Mouse (Mus musculus) E14TG2a.4 (cell line): Measurements from ENCODE around the gene Pou1f1.

Experiments used
- H3K27me3 ChIP-seq: 2 replicates; pipeline ENCODE4 v1.6.1; 2014; ENCODE audit warnings: low read length, control low read depth; ENCODE audit not compliant: insufficient read depth
- H3K36me3 ChIP-seq: 2 replicates; pipeline ENCODE4 v1.6.1; 2014; ENCODE audit warnings: low read length, control low read depth; ENCODE audit not compliant: insufficient read depth
- H3K4me1 ChIP-seq: replicated peaks from 2 replicates; pipeline ENCODE4 v1.6.1; 2014; ENCODE audit warnings: low read depth, low read length, control low read depth
- H3K4me3 ChIP-seq: replicated peaks from 2 replicates; pipeline ENCODE4 v1.5.1; 2014; ENCODE audit warnings: mild to moderate bottlenecking, low read length
- H3K9me3 ChIP-seq: 2 replicates; pipeline ENCODE4 v1.6.1; 2014; ENCODE audit warnings: low read length, control low read depth
- CTCF ChIP-seq: conservative IDR thresholded peaks from 2 replicates; pipeline ENCODE4 v1.5.1; 2014; ENCODE audit warnings: low read length
- NANOG ChIP-seq: IDR thresholded peaks from 2 replicates; pipeline ENCODE4 v1.6.1; 2014; ENCODE audit warnings: borderline replicate concordance, low read length, mixed read lengths
- POU5F1 ChIP-seq: IDR thresholded peaks from 2 replicates; pipeline ENCODE4 v1.6.1; 2014; ENCODE audit warnings: low read length, borderline replicate concordance

Pou1f1 gene

DNA sequence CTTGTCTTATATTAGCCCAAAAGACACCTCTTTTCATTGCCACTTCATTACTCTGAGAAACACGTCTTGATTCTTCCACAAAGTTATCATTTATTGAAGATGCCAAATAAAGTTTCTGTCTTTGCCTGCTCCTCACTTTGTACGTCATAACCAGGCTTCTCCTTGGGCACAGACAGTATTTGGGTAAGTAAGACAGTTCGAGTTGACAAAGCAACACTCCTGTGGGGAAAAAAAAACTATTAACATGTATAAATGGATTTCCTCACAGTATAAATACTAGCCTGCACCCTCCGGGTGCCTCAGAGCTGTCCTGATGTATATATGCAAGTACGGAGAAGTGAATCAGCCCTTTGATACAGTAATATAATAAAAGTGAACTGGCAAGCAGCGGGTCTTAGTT lies at the start of gene Pou1f1:
TSS of gene Pou1f1 (plus strand) at position 301 of the 400 bp plus-strand sequence.
- Histone ChIP-seq H3K36me3 (no peaks in the 10 kb centered on the region), H3K27me3 (no peaks in the 10 kb centered on the region), H3K9me3 (no peaks in the 10 kb centered on the region), H3K4me1 (no peaks in the 10 kb centered on the region), H3K4me3 (no peak within 1 kb of the TSS)
- TF ChIP-seq POU5F1 = no peak
- no peak for TF ChIP-seq NANOG
- no peak for TF ChIP-seq CTCF

DNA sequence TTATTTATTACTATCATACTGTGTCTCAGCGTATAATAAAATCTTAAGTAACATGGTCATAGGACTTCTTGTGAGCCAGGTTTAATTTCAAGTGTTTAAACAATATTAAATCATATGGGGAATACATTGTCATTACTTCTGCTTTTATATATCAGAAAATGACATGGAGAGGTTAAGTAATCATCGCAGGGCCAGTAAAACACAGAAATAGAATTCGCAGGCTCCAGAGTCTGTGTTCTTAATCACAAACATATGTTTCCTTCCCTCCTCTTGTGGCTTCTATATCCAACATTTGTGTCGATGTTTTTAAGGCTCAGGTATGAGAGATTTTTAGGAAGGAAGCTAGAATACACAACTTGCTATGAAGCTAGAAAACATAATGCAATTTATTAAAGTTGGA lies 49.7 kb upstream of the Pou1f1 start:
- Histone ChIP-seq H3K27me3 (no peaks in the 10 kb centered on the region), H3K9me3 (no peaks in the 10 kb centered on the region), H3K36me3 (no peaks in the 10 kb centered on the region), H3K4me3 (no peak overlapping the region), H3K4me1 (no peaks in the 10 kb centered on the region)
- no peak for TF ChIP-seq NANOG

DNA sequence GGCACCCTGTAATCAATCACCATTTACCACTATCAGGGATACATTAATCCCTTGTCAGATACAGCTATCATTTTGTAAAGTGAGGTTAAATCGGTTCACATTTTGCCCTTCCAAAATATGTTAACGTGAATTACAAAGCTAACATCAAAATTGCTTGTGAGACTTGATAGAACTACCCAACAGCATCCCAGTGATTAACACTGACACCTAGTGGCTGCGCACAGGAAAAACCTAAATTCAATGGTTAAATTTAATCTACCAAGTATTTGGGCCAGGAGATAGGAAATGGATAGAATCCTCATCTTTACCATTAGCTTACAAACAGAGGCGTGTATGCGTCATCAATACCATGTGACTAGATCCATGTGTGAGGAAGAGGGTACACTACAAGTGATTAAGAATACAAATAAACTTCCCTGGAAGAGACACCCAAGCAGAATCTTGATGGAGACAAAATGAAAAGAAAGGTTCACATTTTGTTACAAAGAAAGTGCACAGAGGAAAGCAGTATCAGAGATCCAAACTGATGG lies 47.8 kb upstream of the Pou1f1 start:
- no peaks in the 10 kb centered on the region for H3K4me1 ChIP-seq

GRCm38 (mm10) chr16:65485726-65486125 lies 34.6 kb upstream of the Pou1f1 start:
- H3K9me3 ChIP-seq = no peaks in the 10 kb centered on the region
- TF ChIP-seq POU5F1 = no peak
- no peak for TF ChIP-seq NANOG
- TF ChIP-seq CTCF = no peak
- H3K27me3 ChIP-seq = no peaks in the 10 kb centered on the region
- H3K4me1 ChIP-seq = no peaks in the 10 kb centered on the region
- H3K4me3 ChIP-seq = no peak overlapping the region
- H3K36me3 ChIP-seq = no peaks in the 10 kb centered on the region

More for the DNA sequence above, 47.8 kb upstream of the Pou1f1 start:
- H3K27me3 ChIP-seq = no peaks in the 10 kb centered on the region
- H3K4me3 ChIP-seq = no peak overlapping the region
- no peak for TF ChIP-seq POU5F1
- peak; percentile 77 for TF ChIP-seq CTCF
- TF ChIP-seq NANOG = no peak
- H3K36me3 ChIP-seq = no peaks in the 10 kb centered on the region
- H3K9me3 ChIP-seq = no peaks in the 10 kb centered on the region

GRCm38 (mm10) chr16:65496030-65496429 lies 24.3 kb upstream of the Pou1f1 start:
- no peaks in the 10 kb centered on the region for H3K27me3 ChIP-seq
- no peaks in the 10 kb centered on the region for H3K4me1 ChIP-seq
- no peak overlapping the region for H3K4me3 ChIP-seq
- no peaks in the 10 kb centered on the region for H3K9me3 ChIP-seq
- H3K36me3 ChIP-seq = no peaks in the 10 kb centered on the region
- TF ChIP-seq POU5F1 = no peak
- TF ChIP-seq CTCF = no peak
- no peak for TF ChIP-seq NANOG

- no peak for TF ChIP-seq NANOG
- TF ChIP-seq CTCF = peak; percentile 47
- Histone ChIP-seq H3K4me1 (no peaks in the 10 kb centered on the region), H3K4me3 (no peak overlapping the region), H3K9me3 (no peaks in the 10 kb centered on the region), H3K36me3 (no peaks in the 10 kb centered on the region), H3K27me3 (no peaks in the 10 kb centered on the region)
These were observed 23.3 kb upstream of the Pou1f1 start for GRCm38 (mm10) chr16:65497049-65497448.

- Histone ChIP-seq H3K9me3 (no peaks in the 10 kb centered on the region), H3K36me3 (no peaks in the 10 kb centered on the region), H3K4me3 (no peak overlapping the region), H3K27me3 (no peaks in the 10 kb centered on the region), H3K4me1 (no peaks in the 10 kb centered on the region)
- no peak for TF ChIP-seq POU5F1
- no peak for TF ChIP-seq NANOG
These were observed 6.1 kb upstream of the Pou1f1 start for GRCm38 (mm10) chr16:65514223-65514622.

DNA sequence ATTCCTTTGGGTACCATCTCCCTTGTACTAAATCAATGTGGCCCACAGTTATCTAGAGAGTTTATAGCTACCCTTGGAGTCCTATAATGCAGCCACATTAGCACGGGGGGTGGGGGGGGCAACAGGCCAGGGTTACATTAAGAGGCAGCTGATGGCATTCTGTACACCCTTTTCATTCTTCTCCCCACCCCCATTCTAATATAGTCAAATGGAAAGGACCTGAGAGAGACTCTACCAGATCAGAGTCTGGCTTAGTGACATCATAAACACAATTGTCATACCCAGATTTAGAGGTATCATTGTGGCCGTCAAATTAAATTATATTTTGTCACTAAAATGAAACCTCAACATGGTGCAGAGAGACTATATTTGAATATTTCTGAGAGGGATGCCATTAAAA lies 5.7 kb downstream of the Pou1f1 start:
- Histone ChIP-seq H3K4me3 (no peak overlapping the region), H3K27me3 (no peaks in the 10 kb centered on the region), H3K36me3 (no peaks in the 10 kb centered on the region), H3K9me3 (no peaks in the 10 kb centered on the region), H3K4me1 (peaks cover 13% of the 10 kb centered on the region)
- no peak for TF ChIP-seq CTCF
- no peak for TF ChIP-seq POU5F1
- TF ChIP-seq NANOG = no peak

DNA sequence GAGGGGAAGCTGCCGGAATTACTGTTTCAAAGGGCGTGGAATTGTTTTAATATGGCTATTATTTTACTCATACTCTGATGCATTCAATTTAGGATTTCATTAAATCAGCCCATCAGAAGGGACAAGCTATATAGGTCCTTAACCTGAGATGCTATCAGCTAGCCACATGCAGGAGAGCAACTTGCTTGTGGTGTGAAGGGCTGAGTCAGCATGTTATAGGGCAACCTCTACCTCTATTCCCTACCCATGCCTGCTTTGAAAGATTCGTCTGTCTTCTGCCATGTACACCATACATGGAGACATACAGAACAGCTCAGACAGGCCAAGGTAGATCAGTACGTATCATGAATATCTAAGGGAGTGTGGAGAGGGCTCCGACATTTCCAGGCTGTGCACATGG lies 6.4 kb downstream of the Pou1f1 start:
- H3K36me3 ChIP-seq = no peaks in the 10 kb centered on the region
- H3K4me3 ChIP-seq = no peak overlapping the region
- no peaks in the 10 kb centered on the region for H3K9me3 ChIP-seq
- H3K4me1 ChIP-seq = peaks cover 13% of the 10 kb centered on the region
- TF ChIP-seq POU5F1 (no peak), NANOG (no peak), CTCF (no peak)
- no peaks in the 10 kb centered on the region for H3K27me3 ChIP-seq
